Mouse (Mus musculus): ENCODE measurements around the gene Borcs5. TPM values are rescaled to one million over a fixed set of nuclear protein-coding genes. Genes with fewer than 3 reads are reported as not detected.

The Borcs5 gene
- polyA plus RNA-seq, 1 experiment, result 17.4 TPM

Other genes with a start within 250 kb of the Borcs5 start
- gene Bcl2l14, start 243.2 kb upstream of the Borcs5 start, polyA plus RNA-seq (2012; rRNA removed), result 7.1 and 12.1 TPM in 2 replicates
- gene Lrp6, start 72.5 kb upstream of the Borcs5 start, polyA plus RNA-seq (2012; rRNA removed), result 36.2 and 43.8 TPM in 2 replicates
- 15.2 and 15.4 TPM in 2 replicates for gene Mansc1, start 7.0 kb upstream of the Borcs5 start, polyA plus RNA-seq (2012; rRNA removed)
- gene Dusp16, start 153.1 kb downstream of the Borcs5 start, polyA plus RNA-seq (2012; rRNA removed), result 29.4 and 34.6 TPM in 2 replicates
- gene Crebl2, start 190.6 kb downstream of the Borcs5 start, polyA plus RNA-seq (2012; rRNA removed), result 35.3 and 37.5 TPM in 2 replicates

All from urinary bladder, adult 2 months (tissue).